Mouse (Mus musculus): ENCODE data around the gene Alyref.
A peak's percentile ranks its signal among the peaks of the same experiment; 100 is the strongest.

The Alyref gene

DNA sequence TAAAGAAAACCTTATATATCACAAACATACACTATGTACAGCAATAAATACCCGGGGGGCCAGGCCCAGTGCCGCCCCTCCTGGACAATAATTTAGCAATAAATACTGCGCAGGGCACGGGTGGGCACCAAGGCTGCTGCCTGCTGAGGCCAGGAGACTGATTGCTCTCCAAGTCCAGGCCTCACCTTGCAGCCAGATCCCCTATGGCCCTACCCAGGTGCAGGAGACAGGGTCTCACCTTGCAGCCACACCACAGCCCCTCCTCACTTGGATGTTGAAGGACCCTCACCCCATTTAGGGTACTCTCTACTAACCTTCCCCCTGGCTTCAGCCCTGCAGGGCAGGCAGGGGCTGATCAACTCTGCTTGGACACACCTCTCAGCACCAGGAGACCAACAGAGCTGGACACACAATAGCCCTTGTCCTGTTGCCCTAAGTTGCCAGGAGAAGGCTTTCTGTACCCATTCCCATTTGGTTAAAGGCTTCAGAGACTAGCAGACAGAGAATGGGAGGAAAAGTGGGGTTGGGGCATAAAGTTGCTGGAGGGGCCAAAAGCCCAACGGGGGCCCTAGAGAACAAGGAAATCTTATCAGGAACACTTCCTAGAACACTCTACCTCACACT lies 27.1 kb upstream of the Alyref start, which contains the start of gene Sirt7:
Sirt7 (minus strand) TSS at position 89 of the 624 bp plus-strand sequence.
- DNase-seq: no peak

GRCm38 (mm10) chr11:120624680-120625111 lies 26.5 kb upstream of the Alyref start:
- peak; percentile 91 for DNase-seq

GRCm38 (mm10) chr11:120623961-120624679 lies 26.0 kb upstream of the Alyref start:
- DNase-seq: peak; percentile 61

DNA sequence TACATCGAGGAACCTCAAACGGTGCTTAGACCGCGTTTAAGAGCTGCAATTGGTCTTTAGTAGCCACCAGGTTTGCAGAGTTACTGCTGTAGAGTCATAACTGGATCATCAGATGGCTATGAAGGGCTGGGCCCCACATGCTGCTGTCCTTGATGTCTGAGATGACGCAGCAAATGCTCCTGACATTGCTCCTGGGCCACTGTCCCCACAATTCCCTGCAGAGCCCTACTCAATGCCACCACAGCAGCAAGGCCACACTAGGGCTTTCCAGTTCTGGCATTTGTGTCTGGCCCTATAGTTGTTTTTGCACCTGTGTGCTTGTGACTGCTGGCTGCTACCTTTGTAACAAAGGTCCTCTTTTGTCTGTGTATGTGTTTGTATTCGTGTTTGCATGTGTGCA lies 24.6 kb upstream of the Alyref start:
- no peak for DNase-seq

DNA sequence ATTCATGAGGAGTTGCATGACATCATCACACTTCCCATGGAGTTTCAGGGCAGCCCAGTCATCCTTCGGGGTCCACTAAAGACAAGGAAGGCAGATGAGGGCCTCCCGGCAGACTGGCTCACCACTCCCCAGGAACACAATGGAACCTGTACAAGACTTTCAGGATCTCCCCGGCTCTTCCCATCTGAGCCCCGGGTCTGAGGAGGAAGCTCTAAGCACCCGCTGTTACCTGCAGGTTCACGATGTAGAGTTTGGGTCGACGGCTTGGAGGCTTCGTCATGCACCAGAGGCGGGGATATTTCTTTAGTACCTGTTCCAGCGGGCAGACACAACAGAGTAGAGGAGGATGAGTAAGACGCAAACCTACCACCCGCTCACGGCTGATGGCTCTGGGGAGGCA lies 22.0 kb upstream of the Alyref start:
- DNase-seq: no peak

- no peak for DNase-seq
These were observed 20.7 kb upstream of the Alyref start for GRCm38 (mm10) chr11:120618619-120619535.

DNA sequence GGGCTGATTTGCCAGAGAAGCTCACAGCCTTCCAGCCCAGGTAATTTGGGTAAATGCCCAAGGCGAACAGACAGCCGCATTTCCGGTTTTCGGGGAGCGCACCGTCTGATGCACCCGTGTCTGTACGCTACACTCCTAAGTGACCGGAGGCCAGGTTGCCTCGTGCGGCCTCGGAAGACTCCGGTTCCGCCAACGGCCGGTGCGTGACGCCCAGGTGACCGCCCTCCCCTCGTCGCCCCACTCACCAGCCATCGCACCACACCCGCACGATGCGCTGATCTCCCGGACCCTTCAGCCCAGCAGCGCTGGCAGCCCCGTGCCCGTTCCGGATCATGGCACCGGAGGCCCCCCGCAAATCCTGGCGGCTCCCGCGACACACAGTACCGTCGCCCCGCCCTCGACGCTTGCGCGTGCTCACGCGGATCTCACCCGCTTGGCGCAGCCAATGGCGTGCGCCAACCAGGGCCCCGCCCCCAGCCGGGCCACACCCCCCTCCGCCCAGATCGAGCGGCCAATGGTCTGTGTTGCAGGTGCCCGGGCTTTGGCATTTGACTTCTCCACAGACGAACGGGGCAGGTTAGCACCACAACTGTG lies 19.5 kb upstream of the Alyref start, which contains the start of gene Pcyt2:
Pcyt2 (minus strand) TSS at position 418 of the 594 bp plus-strand sequence.
- DNase-seq: peak; percentile 94

- no peak for DNase-seq
These were observed 18.6 kb upstream of the Alyref start for GRCm38 (mm10) chr11:120616617-120617294.

- DNase-seq: no peak
These were observed 17.5 kb upstream of the Alyref start for GRCm38 (mm10) chr11:120615606-120616203.

- no peak for DNase-seq
These were observed 17.0 kb upstream of the Alyref start for GRCm38 (mm10) chr11:120615167-120615566.

DNA sequence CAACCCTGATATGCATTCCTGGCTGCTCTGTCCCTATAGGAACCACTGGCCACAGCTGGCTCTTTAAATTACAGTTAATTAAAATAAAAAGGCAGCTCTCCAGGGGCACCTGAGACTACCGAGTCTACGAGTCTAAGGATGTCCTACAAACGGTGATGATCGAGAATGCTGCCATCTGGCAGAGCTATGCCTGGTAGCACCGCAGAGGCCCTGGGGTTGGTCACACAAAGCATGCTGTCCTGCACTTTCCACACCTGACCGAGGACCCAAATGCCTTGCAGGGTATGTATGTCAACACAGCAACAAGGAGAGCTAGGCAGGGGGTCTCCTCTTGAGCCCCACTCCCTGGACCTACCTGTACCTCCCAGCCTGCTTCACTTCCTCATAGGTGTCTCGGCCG lies 15.8 kb upstream of the Alyref start:
- DNase-seq: no peak

DNA sequence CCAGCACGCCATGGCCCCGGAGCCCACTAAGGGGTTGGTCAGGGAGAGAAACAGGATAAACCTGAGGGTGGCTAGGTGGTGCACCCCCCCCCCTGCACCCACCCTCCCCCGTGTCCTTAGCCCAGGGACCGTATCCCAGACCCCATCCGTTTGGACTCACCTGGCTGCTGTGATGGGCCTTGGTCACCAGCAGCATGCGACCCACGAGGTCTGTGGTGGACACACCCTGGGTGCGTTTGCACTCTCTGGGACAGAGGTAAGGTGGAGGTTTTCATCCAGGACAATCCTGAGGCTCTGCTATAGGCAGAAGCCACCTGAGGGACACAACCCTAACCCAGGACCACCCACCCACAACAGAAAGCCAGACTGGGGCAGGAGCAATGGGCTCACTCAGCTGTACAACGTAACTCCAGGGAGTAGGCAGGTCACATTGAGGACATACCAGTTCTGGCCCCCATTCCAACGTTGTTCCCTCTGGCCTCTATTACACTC lies 15.4 kb upstream of the Alyref start:
- DNase-seq: no peak

GRCm38 (mm10) chr11:120612763-120613162 lies 14.6 kb upstream of the Alyref start:
- DNase-seq: no peak

DNA sequence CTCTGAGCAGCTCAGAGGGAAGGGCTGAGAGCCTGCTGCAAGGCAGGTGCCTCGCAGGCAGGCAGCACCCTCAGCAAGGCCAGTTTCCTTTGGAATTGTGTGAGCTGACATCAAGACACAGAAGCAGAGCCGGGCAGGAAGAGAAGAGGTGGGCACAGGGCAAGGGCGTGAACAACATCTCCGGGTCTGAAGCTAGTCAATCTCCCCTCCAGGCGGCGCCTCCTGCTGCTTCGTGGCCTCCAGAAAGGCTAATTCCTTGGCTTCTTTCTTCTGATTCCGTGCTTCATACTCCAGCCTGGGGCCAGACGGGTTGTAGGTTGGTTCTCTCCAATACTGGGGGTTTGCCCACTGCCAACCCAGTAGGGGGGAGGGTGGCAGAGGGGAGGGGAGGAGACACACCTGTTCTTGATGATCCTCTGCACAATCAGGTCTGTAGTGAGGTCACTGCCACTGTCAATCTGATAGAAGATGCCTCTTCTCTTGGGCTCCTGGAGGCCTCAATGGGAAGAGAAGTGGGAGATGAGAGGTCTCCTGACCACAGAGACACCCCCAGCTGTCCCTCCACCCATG lies 12.4 kb upstream of the Alyref start:
- DNase-seq: no peak

GRCm38 (mm10) chr11:120609250-120609649 lies 11.1 kb upstream of the Alyref start:
- DNase-seq: no peak

DNA sequence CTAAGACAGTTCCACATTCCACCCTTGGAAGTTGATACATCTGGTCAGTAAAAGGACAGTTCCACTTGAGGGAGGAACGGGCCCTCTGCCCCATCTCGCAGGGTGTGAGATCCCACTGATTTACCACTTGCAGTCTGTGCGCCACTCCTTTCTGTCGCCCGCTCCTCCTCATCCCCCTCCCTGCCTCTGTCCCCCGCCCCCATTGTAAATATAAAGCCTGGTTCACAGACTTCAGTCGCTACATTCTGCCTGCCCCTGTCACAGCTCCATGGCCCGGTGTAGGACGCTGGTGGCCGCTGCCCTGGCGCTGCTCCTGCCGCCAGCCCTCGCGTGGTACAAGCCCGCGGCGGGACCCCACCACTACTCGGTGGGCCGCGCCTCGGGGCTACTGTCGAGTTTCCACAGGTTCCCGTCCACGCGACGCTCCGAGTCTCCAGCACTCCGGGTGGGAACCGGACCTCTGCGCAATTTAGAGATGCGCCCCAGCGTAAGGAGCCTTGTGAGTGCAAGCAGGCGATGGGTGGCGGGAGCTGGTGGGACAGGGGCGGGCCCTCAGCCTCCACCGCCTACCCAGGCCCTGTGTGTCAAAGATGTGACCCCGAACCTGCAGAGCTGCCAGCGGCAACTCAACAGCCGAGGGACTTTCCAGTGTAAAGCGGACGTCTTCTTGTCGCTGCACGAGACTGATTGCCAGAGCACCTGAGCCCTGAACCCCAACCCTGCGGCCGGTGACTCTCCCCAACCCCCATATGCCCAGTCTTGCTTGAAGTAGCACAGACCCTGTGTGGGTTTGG lies 10.3 kb upstream of the Alyref start, which contains the start of gene Npb:
Npb (plus strand) TSS at position 237 of the 794 bp plus-strand sequence.
- DNase-seq: no peak

- DNase-seq: no peak
These were observed 8.6 kb upstream of the Alyref start for GRCm38 (mm10) chr11:120606764-120607163.

DNA sequence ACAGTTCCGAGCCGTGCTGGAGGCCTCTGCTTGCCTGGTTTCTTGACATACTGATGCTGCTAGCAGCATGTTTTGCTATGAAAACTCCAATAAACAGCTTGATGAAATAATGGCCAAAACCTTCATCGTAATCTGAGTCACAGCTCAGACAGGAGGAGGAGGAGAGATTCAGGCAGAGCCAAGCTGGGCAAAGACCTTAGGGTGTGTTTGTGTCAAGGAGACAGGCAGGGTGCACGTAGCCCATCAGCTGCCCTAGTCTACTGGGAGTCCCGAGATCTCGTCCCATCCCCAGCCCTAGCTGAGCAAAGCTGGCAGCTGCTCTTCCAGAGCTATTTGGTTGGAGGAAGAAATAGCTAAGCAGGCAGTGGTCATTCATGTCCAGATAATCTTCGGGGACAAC lies 7.5 kb upstream of the Alyref start:
- DNase-seq: no peak

- DNase-seq: no peak
These were observed 5.4 kb upstream of the Alyref start for GRCm38 (mm10) chr11:120603545-120603944.

DNA sequence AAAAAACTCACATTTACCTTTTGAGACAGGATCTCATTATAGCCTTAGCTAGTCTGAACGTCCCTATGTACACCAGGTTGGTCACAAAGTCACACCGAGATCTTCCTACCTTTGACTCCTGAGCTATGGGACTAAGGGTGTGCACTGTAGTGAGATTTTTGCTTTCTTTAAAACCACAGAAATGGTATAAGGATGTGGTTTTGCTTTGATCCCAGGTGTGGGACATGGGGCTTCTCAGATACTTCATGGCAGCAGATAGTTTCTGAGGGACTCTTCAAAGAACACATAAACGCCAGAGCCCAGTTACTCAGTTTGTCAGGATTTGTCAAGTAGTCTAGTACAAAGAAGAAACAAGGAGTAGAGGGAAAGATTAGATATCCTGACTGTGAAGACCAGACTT lies 2.6 kb upstream of the Alyref start:
- no peak for DNase-seq
